Mouse (Mus musculus): ENCODE results near the gene Cdkn2b. TPM values are rescaled to one million over a fixed set of nuclear protein-coding genes. Genes with fewer than 3 reads are reported as not detected.

Gene Cdkn2b
- polyA plus RNA-seq, 1 experiment from 2014 or later = 1.2 TPM

Other genes starting within 250 kb of the Cdkn2b start
- 129 and 137 TPM in 2 replicates for gene Mtap, start 173.9 kb downstream of the Cdkn2b start, polyA plus RNA-seq (2016; fragmentation: Nextera tagmentation; extraction: Ambion mirVana)
- gene Cdkn2a, start 16.4 kb downstream of the Cdkn2b start, polyA plus RNA-seq (2016; fragmentation: Nextera tagmentation; extraction: Ambion mirVana) = not detected in 2 replicates